8 mouse cellular contexts compared by ENCODE assay signal in genomic region chr11:44612681-44613410, GRCm38 (mm10). TPM values are rescaled to one million over a fixed set of nuclear protein-coding genes. Genes with fewer than 3 reads are reported as not detected.
A peak's percentile ranks its signal among the peaks of the same experiment; 100 is the strongest.
DNase-seq lines count a peak whose midpoint lies in the region; ATAC-seq and TF ChIP-seq lines count a peak whose summit lies in the region.

No protein-coding gene starts in this region.

- H3K27me3 ChIP-seq in intestine, postnatal 0 days (replicated peaks; ENCODE audit: control insufficient read depth, insufficient read depth, low read length): peaks cover 62% of the 10 kb centered on the region

- WGBS in intestine, postnatal 0 days: 3% methylated on average over 38 of the region's 38 CpGs

- H3K4me1 ChIP-seq in intestine, postnatal 0 days (replicated peaks; ENCODE audit: control insufficient read depth, insufficient read depth, low read length): no peaks in the 10 kb centered on the region

- DNase-seq in thymus, postnatal 4 days: peak; percentile 31
- no peak for DNase-seq in thymus, postnatal 0 days (ENCODE audit: low spot score)
- DNase-seq in heart, adult 11 months: peak; percentile 97
- peak; percentile 41 for DNase-seq in lung, postnatal 10 days
- DNase-seq in testis, postnatal 10 days (ENCODE audit: low spot score): peak; percentile 48
- no peak for DNase-seq in natural killer cell, adult 2 months (ENCODE audit: low spot score in 2 of 2)
- no peak for DNase-seq in layer of hippocampus, postnatal 14 days (ENCODE audit: low spot score in 2 of 2)

- no peaks in the 10 kb centered on the region for H3K9me3 ChIP-seq in intestine, postnatal 0 days (ENCODE audit: control insufficient read depth)

- no peak for TF ChIP-seq CTCF in intestine, postnatal 0 days (IDR thresholded peaks at IDR 0.05; ENCODE audit: low read depth)

- H3K4me2 ChIP-seq in intestine, postnatal 0 days (replicated peaks; ENCODE audit: low read depth): peak overlapping the region; percentile 53

- peak overlapping the region; percentile 27 for H3K4me3 ChIP-seq in intestine, postnatal 0 days (ENCODE audit: low read depth, low read length)

- no peak overlapping the region for H3K9ac ChIP-seq in intestine, postnatal 0 days (ENCODE audit: low read depth, low read length)

- H3K27ac ChIP-seq in intestine, postnatal 0 days (ENCODE audit: low read depth, low read length): no peak overlapping the region

- ATAC-seq in intestine, postnatal 0 days: no peak

- H3K36me3 ChIP-seq in intestine, postnatal 0 days (ENCODE audit: control insufficient read depth, insufficient read depth): no peaks in the 10 kb centered on the region

RNA-seq across cellular contexts. Expression of gene Ebf1, which starts 4.3 kb away (rescaled TPM):
- 3.9 and 4.1 TPM in 2 replicates for polyA plus RNA-seq in thymus, postnatal 0 days (2015; fragmentation: Nextera tagmentation; extraction: Ambion mirVana)
- 4.0 and 4.3 TPM in 2 replicates for polyA plus RNA-seq in intestine, postnatal 0 days (2015; fragmentation: Nextera tagmentation; extraction: Ambion mirVana)
- total RNA-seq in layer of hippocampus, postnatal 14 days (2021): 1 to 10 TPM; 4.8 to 6.1 TPM

Comparison
In these comparisons a context has a peak if more than half of its experiments do, and no peak if none do; other contexts are left out.
1. DNase-seq: peak in thymus, postnatal 4 days (single experiment), heart, adult 11 months (single experiment), lung, postnatal 10 days (single experiment) and testis, postnatal 10 days (single experiment); none in thymus, postnatal 0 days (single experiment), natural killer cell, adult 2 months (0 of 2) and layer of hippocampus, postnatal 14 days (0 of 2).